Mouse (Mus musculus) lung, adult 2 months (tissue): ENCODE data around the gene Clhc1. TPM values are rescaled to one million over a fixed set of nuclear protein-coding genes. Genes with fewer than 3 reads are reported as not detected.
A peak's percentile ranks its signal among the peaks of the same experiment; 100 is the strongest.

Experiments used
- DNase-seq: peaks from one replicate; pipeline ENCODE4 v3.0.0; 2022
- H3K4me1 ChIP-seq: fragments of 200-500 bp; 2 replicates; pipeline ENCODE4 v1.6.1; 2011; ENCODE audit warnings: low read length; ENCODE audit not compliant: control insufficient read depth, insufficient read depth
- H3K4me3 ChIP-seq: fragments of 200-500 bp; replicated peaks from 2 replicates; pipeline ENCODE3; 2011; ENCODE audit warnings: low read depth, mild to moderate bottlenecking, control low read depth, low read length; ENCODE audit errors: extremely low read depth
- CTCF ChIP-seq: fragments of 200-500 bp; IDR thresholded peaks from 2 replicates; pipeline ENCODE4 v1.5.1; 2011; ENCODE audit warnings: mild to moderate bottlenecking, low read length, control low read depth; ENCODE audit not compliant: insufficient read depth
- POLR2A ChIP-seq: fragments of 200-500 bp; IDR thresholded peaks from 2 replicates; pipeline ENCODE4 v1.6.1; 2011; ENCODE audit warnings: low read depth, mild to moderate bottlenecking, control low read depth, low read length, borderline replicate concordance; ENCODE audit errors: extremely low read depth
- WGBS: fragments of 180-500 bp; shearing (Covaris S2); methylation state at CpG from one replicate; pipeline ENCODE4 v1.1.7; 2018; 5-methylcytosine and 5-hydroxymethylcytosine counted together
- polyA plus RNA-seq: library from polyadenylated mRNA; depleted of rRNA; stranded (reverse); fragments of >200 nt; gene quantifications from 2 replicates; pipeline ENCODE4 v1.2.3, GENCODE M21; 2012; rRNA removed

Clhc1 gene
- polyA plus RNA-seq, result not detected in 2 replicates

DNA sequence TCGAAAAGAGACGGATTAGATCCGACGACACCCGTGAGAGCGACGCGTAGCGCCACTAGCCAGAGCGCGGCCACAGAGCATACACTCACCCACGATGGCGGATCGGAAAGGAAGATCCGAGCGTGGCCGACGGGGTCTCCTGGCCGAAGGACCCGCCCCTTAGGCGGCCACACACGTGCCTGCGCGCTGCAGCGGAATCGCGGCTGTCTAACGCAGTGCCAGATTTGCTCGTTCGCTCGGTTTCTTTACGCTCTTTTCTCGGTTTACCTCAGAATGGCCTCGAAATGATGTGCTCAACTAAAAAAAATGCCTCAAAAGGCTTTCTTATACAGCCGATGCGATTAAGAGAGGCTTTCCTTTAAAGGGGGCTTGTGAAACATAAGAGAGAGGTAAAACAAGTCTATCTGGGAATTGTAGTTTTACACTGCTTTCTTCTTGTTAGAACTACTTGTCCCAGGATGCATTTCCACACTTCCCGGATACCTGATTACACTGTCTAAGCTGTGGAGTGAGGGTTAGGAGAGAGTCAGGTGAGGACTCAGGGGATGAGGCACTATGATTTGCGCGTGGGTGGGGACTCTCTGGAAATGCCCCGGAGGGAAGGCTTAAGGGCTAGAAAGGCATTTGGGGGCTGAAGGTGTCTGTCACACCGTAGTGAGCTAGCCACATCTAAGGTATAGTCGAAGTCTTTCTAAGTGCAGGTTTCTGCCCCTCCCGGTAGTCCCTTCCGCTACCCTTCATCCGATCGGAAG, at the start of gene Clhc1, which contains the start of gene Rps27a:
Gene Clhc1, plus strand, starts transcription at position 199 of the 752 bp plus-strand sequence.
Gene Rps27a, minus strand, starts transcription at position 358 of the 752 bp plus-strand sequence.
- WGBS, result under 1% methylated on average over 46 of the region's 46 CpGs
- DNase-seq, result peak; percentile 93
- TF ChIP-seq CTCF, result no peak
- TF ChIP-seq POLR2A, result peak; percentile 94; the same call in 1 of the 2 replicates
- H3K4me3 ChIP-seq, result peak within 1 kb of the TSS; percentile 97
- H3K4me1 ChIP-seq, result no peaks in the 10 kb centered on the region; the same call in 1 of the 2 replicates

GRCm38 (mm10) chr11:29503948-29504893, 43.5 kb upstream of the Clhc1 start:
- Histone ChIP-seq H3K4me1 (no peaks in the 10 kb centered on the region), H3K4me3 (no peak overlapping the region)
- no peak for TF ChIP-seq POLR2A
- no peak for TF ChIP-seq CTCF
- WGBS, result 87% methylated on average over 10 of the region's 10 CpGs
- DNase-seq, result no peak

DNA sequence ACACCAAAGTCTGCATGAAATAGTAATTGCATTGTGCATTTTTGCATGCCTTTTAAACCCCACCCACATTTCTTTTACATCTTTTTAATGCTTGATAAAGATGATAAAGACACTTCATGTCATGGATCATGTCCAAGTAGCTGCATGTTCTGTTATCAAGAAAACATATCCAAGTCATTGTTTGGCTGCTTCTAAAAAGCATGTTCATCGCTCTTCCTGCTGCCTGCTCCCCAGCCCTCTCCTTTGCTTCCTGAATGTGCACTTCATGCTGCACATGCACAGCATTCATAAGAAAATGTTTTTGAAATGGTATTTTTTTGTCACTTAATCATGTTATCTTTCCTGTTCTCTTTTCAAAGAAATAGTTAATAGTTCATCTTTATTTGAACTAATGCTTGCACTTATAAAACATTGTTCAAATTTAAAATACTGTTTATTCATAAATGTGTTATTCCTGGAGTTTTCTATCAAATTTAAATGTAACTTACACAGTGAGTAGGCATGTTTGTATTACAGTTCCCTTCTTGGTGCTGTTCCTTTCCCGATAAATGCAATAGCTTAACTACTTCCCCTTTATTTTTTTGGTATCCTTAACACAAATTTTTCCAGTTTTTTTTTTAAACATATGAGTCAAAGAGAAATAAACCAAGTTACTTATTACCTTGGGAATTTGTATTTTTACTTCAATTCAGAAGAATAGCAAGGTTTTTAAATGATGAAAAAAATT, 42.7 kb upstream of the Clhc1 start:
- TF ChIP-seq POLR2A, result no peak
- no peak for TF ChIP-seq CTCF
- Histone ChIP-seq H3K4me1 (no peaks in the 10 kb centered on the region), H3K4me3 (no peak overlapping the region)
- DNase-seq, result no peak
- 78% methylated on average over 2 of the region's 2 CpGs for WGBS

- Histone ChIP-seq H3K4me1 (no peaks in the 10 kb centered on the region), H3K4me3 (no peak overlapping the region)
- WGBS, result 91% methylated on average over 1 of the region's 1 CpGs
- no peak for TF ChIP-seq CTCF
- DNase-seq, result no peak
These were observed 38.3 kb upstream of the Clhc1 start for GRCm38 (mm10) chr11:29509421-29509820.

- Histone ChIP-seq H3K4me1 (no peaks in the 10 kb centered on the region), H3K4me3 (no peak overlapping the region)
- 88% methylated on average over 4 of the region's 4 CpGs for WGBS
- no peak for DNase-seq
- TF ChIP-seq POLR2A (no peak), CTCF (no peak)
These were observed 34.8 kb upstream of the Clhc1 start for GRCm38 (mm10) chr11:29512818-29513535.

- peak overlapping the region; percentile 96 for H3K4me3 ChIP-seq
- 10% methylated on average over 10 of the region's 10 CpGs for WGBS
- no peak for TF ChIP-seq CTCF
- no peak for TF ChIP-seq POLR2A
These were observed 33.4 kb upstream of the Clhc1 start for GRCm38 (mm10) chr11:29514325-29514681.

DNA sequence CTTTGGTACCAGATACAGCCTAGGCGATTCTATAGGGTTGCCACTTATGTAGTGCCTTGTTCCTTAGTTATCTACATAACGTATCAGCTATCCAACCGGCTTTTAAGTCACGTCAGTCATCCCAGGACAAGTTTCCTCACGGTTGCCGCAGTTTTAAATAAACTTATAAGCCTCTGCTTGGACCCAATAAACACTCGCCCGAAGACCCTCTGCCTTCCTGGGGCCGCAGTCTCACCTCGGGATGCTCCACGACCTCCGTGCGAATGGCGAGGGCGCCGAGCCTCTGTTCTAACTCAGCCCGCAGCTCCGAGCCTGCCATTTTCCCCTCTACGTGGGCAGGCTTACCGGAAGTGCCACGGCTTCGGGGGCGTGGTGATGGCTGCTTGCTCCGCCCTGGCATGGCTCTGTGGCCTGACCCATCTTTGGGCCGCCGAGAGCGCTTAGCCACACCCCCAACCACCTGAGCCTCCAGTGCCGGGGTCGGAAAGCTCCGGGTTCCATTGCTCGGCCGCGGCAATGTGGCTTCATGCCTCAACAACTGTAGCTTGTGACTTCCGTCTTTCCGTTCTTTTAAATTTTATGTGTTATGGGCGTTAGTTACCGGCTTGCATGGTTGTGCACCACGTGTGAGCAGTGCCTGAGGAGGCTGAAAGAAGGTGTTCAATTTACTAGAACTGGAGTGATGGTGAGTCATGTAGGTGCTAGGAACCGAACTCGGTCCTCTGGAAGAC, 32.9 kb upstream of the Clhc1 start, which contains the start of gene Prorsd1:
Gene Prorsd1, minus strand, starts transcription at position 352 of the 731 bp plus-strand sequence.
- 1% methylated on average over 40 of the region's 40 CpGs for WGBS
- H3K4me3 ChIP-seq, result peak within 1 kb of the TSS; percentile 96
- no peak for TF ChIP-seq CTCF
- TF ChIP-seq POLR2A, result peak; percentile 90; the same call in 1 of the 2 replicates
- DNase-seq, result peak; percentile 89
- H3K4me1 ChIP-seq, result no peaks in the 10 kb centered on the region

More at GRCm38 (mm10) chr11:29514325-29514681, 33.4 kb upstream of the Clhc1 start:
- no peak for DNase-seq
- H3K4me1 ChIP-seq, result no peaks in the 10 kb centered on the region
